Mouse (Mus musculus) megakaryocyte, embryonic 14.5 days (primary cell): ENCODE results near the gene Tsc22d2.

Experiments
- FLI1 ChIP-seq: IDR thresholded peaks from 2 replicates; pipeline ENCODE4 v1.6.1; 2012; ENCODE audit warnings: low read length, inconsistent platforms, mixed read lengths
- GATA1 ChIP-seq: IDR thresholded peaks from 3 replicates; pipeline ENCODE4 v1.6.1; 2012; ENCODE audit warnings: mixed read lengths, low read length, inconsistent platforms, borderline replicate concordance

- TF ChIP-seq GATA1 (no peak), FLI1 (no peak)
Measured at GRCm38 (mm10) chr3:58485883-58486282, 71.4 kb downstream of the Tsc22d2 start.
